Mouse (Mus musculus) kidney, adult 2 months (tissue): ENCODE measurements around the gene Kdelr3. TPM values are rescaled to one million over a fixed set of nuclear protein-coding genes. Genes with fewer than 3 reads are reported as not detected.
A peak's percentile ranks its signal among the peaks of the same experiment; 100 is the strongest.

Experiments used
- DNase-seq: peaks from one replicate; pipeline ENCODE4 v3.0.0; 2021
- H3K27ac ChIP-seq: fragments of 200-500 bp; 2 replicates; pipeline ENCODE4 v1.5.1; 2012; ENCODE audit warnings: low read depth, low read length, control low read depth, inconsistent platforms; ENCODE audit not compliant: insufficient read depth
- H3K27me3 ChIP-seq: fragments of 200-500 bp; replicated peaks from 2 replicates; pipeline ENCODE4 v1.6.1; 2012; ENCODE audit warnings: mild to moderate bottlenecking, moderate library complexity, low read length, inconsistent platforms; ENCODE audit not compliant: control insufficient read depth, insufficient read depth
- H3K36me3 ChIP-seq: fragments of 200-500 bp; 2 replicates; pipeline ENCODE4 v1.6.1; 2012; ENCODE audit warnings: mild to moderate bottlenecking, moderate library complexity, low read length, inconsistent platforms; ENCODE audit not compliant: control insufficient read depth, insufficient read depth
- H3K4me1 ChIP-seq: fragments of 200-500 bp; 2 replicates; pipeline ENCODE4 v1.6.1; 2011; ENCODE audit warnings: low read length; ENCODE audit not compliant: control insufficient read depth, insufficient read depth
- H3K4me3 ChIP-seq: fragments of 200-500 bp; 2 replicates; pipeline ENCODE4 v1.5.1; 2011; ENCODE audit warnings: mild to moderate bottlenecking, low read depth, low read length, control low read depth; ENCODE audit not compliant: insufficient read depth
- CTCF ChIP-seq: fragments of 200-500 bp; conservative IDR thresholded peaks from 2 replicates; pipeline ENCODE4 v1.5.1; 2011; ENCODE audit warnings: low read depth, mild to moderate bottlenecking, control low read depth, low read length, moderate library complexity, mixed read lengths; ENCODE audit not compliant: insufficient read depth, insufficient read length
- POLR2A ChIP-seq: fragments of 200-500 bp; IDR thresholded peaks from one replicate; pipeline ENCODE4 v1.6.1; 2011; ENCODE audit warnings: low read depth, low read length, control low read depth
- WGBS: fragments of 180-500 bp; shearing (Covaris S2); methylation state at CpG from one replicate; pipeline ENCODE4 v1.1.7; 2018; 5-methylcytosine and 5-hydroxymethylcytosine counted together
- polyA plus RNA-seq: library from polyadenylated mRNA; depleted of rRNA; stranded (reverse); fragments of >200 nt; gene quantifications from 2 replicates; pipeline ENCODE4 v1.2.3, GENCODE M21; 2012

Kdelr3 gene
- polyA plus RNA-seq, 1 experiment = 5.9 TPM

DNA sequence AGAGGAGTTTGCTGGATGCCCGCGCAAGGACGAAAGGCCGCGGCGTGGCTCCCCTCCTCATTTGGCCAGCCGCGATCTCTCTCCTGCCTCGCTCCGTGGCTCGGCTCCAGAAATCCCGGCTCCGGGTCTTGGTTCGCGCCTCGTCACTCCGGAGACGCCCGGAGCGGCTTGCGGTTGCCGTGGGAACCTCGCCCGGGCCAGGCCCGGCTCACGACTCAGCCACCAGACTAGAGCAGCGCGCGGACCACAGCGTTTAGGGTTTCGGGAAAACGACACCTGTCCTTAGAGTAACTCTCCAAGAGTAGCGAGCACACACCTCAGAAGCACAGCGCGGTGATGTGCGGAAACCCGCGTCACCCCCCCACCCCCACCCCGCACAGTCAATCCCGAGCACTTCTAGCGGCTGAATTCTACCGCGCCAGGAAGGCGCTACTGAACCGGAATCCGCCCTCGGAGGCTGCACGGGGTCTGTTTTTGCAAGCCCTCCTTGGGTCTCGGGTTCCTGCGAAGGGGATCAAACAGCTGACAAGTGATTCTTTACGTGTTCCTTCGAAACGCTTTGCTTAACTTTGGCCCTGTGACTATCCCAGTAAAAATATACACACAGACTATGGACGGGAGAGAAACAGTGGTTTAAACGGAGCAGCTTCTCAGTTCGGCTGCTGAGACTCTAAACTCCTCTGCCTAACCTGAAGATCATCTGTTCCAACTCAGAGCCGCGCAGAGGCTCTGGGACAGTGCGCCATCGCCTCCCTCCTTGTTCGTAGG lies 4.5 kb upstream of the Kdelr3 start:
- H3K27ac ChIP-seq = no peak overlapping the region
- no peaks in the 10 kb centered on the region; the same call in 1 of the 2 replicates for H3K4me1 ChIP-seq
- no peaks in the 10 kb centered on the region for H3K36me3 ChIP-seq
- TF ChIP-seq POLR2A = no peak
- TF ChIP-seq CTCF = no peak
- H3K27me3 ChIP-seq = no peaks in the 10 kb centered on the region
- 6% methylated on average over 61 of the region's 61 CpGs for WGBS
- DNase-seq = peak; percentile 87
- H3K4me3 ChIP-seq = peak overlapping the region; percentile 51

DNA sequence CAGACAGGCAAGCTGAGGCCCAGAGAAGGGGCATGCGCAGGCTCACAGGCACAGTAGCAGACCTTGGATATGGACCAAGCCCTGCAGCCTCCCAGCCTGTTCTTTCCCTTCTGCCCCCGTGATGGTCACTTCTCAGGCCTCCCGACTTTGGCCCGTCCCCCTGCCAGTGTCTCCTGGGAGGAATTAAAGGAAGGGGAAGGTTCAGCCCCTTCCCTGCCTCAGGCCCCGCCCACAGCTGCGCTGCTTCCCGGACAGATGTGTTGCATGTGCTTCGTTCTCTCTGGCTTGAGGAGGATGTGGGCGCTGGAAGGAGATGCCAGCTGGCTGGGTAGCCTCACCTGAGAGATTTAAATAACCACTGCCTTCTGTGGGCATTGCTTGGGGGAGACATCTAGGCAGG lies 2.3 kb upstream of the Kdelr3 start:
- H3K27ac ChIP-seq = no peak overlapping the region
- TF ChIP-seq POLR2A (no peak), CTCF (no peak)
- 12% methylated on average over 9 of the region's 9 CpGs for WGBS
- peak; percentile 39 for DNase-seq
- no peaks in the 10 kb centered on the region; the same call in 1 of the 2 replicates for H3K4me1 ChIP-seq
- H3K4me3 ChIP-seq = no peak overlapping the region
- no peaks in the 10 kb centered on the region for H3K36me3 ChIP-seq
- no peaks in the 10 kb centered on the region for H3K27me3 ChIP-seq

DNA sequence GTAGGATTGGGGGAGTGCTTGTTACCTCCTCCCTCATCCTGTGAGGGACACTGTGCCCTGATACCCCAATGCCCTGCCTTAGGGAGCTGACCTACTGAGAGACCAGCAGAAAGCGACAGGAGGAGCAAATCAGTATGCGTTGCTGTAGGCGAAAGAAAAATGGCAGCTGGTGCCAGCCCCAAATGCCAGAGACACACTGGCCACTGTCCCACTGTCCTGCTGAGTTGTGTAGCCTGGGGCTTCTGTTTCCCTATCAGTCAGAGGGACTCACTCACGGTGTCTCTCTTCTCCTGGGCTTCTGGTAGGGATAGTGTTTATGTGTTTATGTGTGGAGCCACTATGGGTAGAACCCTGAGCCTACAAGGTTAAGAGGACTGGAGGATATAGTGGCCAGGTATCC lies 1.5 kb downstream of the Kdelr3 start:
- no peaks in the 10 kb centered on the region; the same call in 1 of the 2 replicates for H3K4me1 ChIP-seq
- no peak overlapping the region for H3K27ac ChIP-seq
- no peak for DNase-seq
- no peaks in the 10 kb centered on the region for H3K27me3 ChIP-seq
- H3K36me3 ChIP-seq = no peaks in the 10 kb centered on the region
- TF ChIP-seq CTCF = no peak
- no peak for TF ChIP-seq POLR2A
- H3K4me3 ChIP-seq = no peak overlapping the region
- 92% methylated on average over 4 of the region's 4 CpGs for WGBS

DNA sequence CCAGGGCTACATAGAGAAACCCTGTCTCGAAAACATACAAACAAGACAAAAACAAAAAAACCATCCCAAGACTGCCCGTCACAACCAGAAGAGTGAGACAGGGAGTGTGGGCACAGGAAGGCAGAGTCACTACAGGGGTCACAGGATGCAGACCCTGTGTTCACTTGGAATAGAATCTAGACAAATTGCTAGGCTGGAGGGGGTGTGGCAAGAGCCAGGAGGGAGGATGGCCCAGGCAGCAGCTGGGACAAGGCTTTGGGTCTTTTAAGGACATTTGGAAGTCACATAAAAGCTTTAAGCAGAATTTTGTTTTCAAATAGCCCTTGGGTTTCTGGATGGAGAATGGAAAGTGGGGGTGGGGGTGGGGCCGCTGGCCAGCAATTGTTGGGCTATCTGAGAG lies 2.4 kb downstream of the Kdelr3 start:
- TF ChIP-seq POLR2A = no peak
- TF ChIP-seq CTCF = no peak
- Histone ChIP-seq H3K4me3 (no peak overlapping the region), H3K27ac (no peak overlapping the region), H3K4me1 (no peaks in the 10 kb centered on the region; the same call in 1 of the 2 replicates), H3K27me3 (no peaks in the 10 kb centered on the region), H3K36me3 (no peaks in the 10 kb centered on the region)
- DNase-seq = no peak
- 84% methylated on average over 3 of the region's 3 CpGs for WGBS

DNA sequence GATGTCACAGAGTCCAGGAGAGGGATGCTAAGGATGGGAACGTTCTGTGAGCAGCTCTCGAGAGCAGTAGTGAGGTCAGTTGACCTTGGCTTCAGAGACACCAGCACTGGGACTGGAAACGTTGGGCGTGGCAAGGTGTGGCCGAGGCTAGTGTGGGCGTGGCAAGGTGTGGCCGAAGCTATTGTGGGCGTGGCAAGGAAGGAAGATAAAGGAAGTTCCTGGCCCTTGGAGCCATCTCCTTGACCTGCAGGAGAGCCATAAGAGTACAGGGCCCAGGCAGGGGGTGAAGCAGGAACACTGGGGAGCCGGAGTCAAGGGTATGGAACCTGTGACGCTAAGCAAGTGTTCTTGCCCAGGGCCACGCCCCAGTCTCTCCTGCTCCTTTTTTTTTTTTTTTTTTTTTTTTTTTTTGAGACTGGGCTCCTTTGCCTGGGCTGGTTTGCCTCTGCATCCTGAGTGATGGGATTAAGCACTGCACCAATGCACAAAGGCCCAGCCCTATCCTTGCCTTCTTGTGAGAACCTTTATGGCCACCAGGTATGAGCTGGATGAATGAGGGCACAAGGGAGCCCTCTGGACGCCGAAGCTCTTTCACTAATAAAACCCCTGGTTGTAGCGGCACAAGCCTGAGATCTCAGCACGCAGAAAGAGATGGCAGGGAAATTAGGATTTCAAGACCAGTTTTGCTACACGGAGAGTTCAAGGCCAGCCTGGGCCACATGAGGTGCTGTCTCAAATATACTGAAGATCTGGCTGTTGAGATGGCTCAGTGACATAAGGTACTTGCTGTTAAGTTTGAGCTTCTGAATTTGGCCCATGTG lies 3.4 kb downstream of the Kdelr3 start:
- no peaks in the 10 kb centered on the region for H3K36me3 ChIP-seq
- WGBS = 65% methylated on average over 16 of the region's 16 CpGs
- H3K27me3 ChIP-seq = no peaks in the 10 kb centered on the region
- TF ChIP-seq POLR2A = no peak
- DNase-seq = no peak
- H3K4me3 ChIP-seq = no peak overlapping the region
- H3K27ac ChIP-seq = no peak overlapping the region
- H3K4me1 ChIP-seq = no peaks in the 10 kb centered on the region; the same call in 1 of the 2 replicates

DNA sequence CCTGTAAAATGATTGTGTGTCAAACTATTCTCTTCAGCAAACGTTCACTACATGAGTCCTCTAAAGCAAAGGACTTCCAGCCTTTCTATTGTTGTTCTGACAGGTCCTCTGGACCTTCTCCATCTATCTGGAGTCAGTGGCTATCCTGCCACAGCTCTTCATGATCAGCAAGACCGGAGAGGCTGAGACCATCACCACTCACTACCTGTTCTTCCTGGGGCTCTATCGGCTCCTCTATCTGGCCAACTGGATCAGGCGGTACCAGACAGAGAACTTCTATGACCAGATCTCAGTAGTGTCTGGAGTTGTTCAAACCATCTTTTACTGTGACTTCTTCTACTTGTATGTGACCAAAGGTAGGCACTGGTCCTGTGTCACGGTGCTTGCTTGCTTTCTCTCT lies 9.4 kb downstream of the Kdelr3 start:
- 85% methylated on average over 5 of the region's 5 CpGs for WGBS
- TF ChIP-seq CTCF = no peak
- no peak for TF ChIP-seq POLR2A
- Histone ChIP-seq H3K27me3 (no peaks in the 10 kb centered on the region), H3K36me3 (peaks cover 11% of the 10 kb centered on the region), H3K27ac (no peak overlapping the region), H3K4me3 (no peak overlapping the region), H3K4me1 (peaks cover 3% of the 10 kb centered on the region; the same call in 1 of the 2 replicates)
- no peak for DNase-seq
